22 mouse cellular contexts compared by ENCODE assay signal in genomic region chr2:154713964-154714363, GRCm38 (mm10). TPM values are rescaled to one million over a fixed set of nuclear protein-coding genes. Genes with fewer than 3 reads are reported as not detected.
"Had no signal": no experiment of that assay in that cellular context is flagged by ENCODE, and none has a peak within 500 bp of the region (broad histone marks: within the 10 kb centered on the region; RNA-seq: fewer than 3 reads in every experiment).

No protein-coding gene starts in this region.

- H3K4me2 ChIP-seq: kidney, embryonic 15.5 days; midbrain, embryonic 11.5 days; midbrain, embryonic 15.5 days; neural tube, embryonic 13.5 days; stomach, embryonic 15.5 days had no signal

- H3K36me3 ChIP-seq: kidney, embryonic 15.5 days; midbrain, embryonic 15.5 days; neural tube, embryonic 13.5 days; stomach, embryonic 15.5 days had no signal

- H3K9ac ChIP-seq: kidney, embryonic 15.5 days; liver, embryonic 14.5 days; midbrain, embryonic 15.5 days; neural tube, embryonic 13.5 days; stomach, embryonic 15.5 days had no signal

- H3K4me1 ChIP-seq: neural tube, embryonic 13.5 days; stomach, embryonic 15.5 days had no signal

- DNase-seq: lung, adult 18-20 months; retina, postnatal 1 day; right cerebral cortex, postnatal 14 days; thymus, adult 2 months; thymus, postnatal 36 days had no signal

- H3K27me3 ChIP-seq: midbrain, embryonic 15.5 days; stomach, embryonic 15.5 days had no signal

- H3K9me3 ChIP-seq: kidney, embryonic 15.5 days; megakaryocyte, embryonic 14.5 days; midbrain, embryonic 15.5 days; neural tube, embryonic 13.5 days; stomach, embryonic 15.5 days had no signal

- ATAC-seq: midbrain, embryonic 15.5 days had no signal

- H3K4me3 ChIP-seq: kidney, embryonic 15.5 days; left cerebral cortex, adult 2 months; megakaryocyte, embryonic 14.5 days; midbrain, embryonic 15.5 days; neural tube, embryonic 13.5 days; stomach, embryonic 15.5 days had no signal

- H3K27ac ChIP-seq: kidney, embryonic 15.5 days; left cerebral cortex, adult 2 months; liver, embryonic 14.5 days; midbrain, embryonic 15.5 days; neural tube, embryonic 13.5 days; stomach, embryonic 15.5 days had no signal

RNA-seq across cellular contexts. Expression of gene Gm14214, which starts 55.9 kb away (rescaled TPM):
- total RNA-seq: layer of hippocampus, adult 8-10 months; layer of hippocampus, postnatal 14 days; left cerebral cortex, adult 2 months; left cerebral cortex, postnatal 14 days; liver, adult 2 months had no signal
- polyA plus RNA-seq: kidney, adult 2 months; kidney, embryonic 15.5 days; large intestine, adult 2 months; liver, adult 2 months; liver, embryonic 14.5 days; lung, embryonic 16.5 days; midbrain, embryonic 11.5 days; midbrain, embryonic 15.5 days; neural tube, embryonic 13.5 days; spleen, adult 2 months; stomach, embryonic 15.5 days; testis, adult 2 months; thymus, adult 2 months had no signal
